Mouse (Mus musculus) kidney, adult 2 months (tissue): ENCODE results near the gene Atxn1. TPM values are rescaled to one million over a fixed set of nuclear protein-coding genes. Genes with fewer than 3 reads are reported as not detected.
A peak's percentile ranks its signal among the peaks of the same experiment; 100 is the strongest.

Source experiments
- DNase-seq: peaks from one replicate; pipeline ENCODE4 v3.0.0; 2021
- H3K27ac ChIP-seq: fragments of 200-500 bp; 2 replicates; pipeline ENCODE4 v1.5.1; 2012; ENCODE audit warnings: low read depth, low read length, control low read depth, inconsistent platforms; ENCODE audit not compliant: insufficient read depth
- H3K27me3 ChIP-seq: fragments of 200-500 bp; replicated peaks from 2 replicates; pipeline ENCODE4 v1.6.1; 2012; ENCODE audit warnings: mild to moderate bottlenecking, moderate library complexity, low read length, inconsistent platforms; ENCODE audit not compliant: control insufficient read depth, insufficient read depth
- H3K36me3 ChIP-seq: fragments of 200-500 bp; 2 replicates; pipeline ENCODE4 v1.6.1; 2012; ENCODE audit warnings: mild to moderate bottlenecking, moderate library complexity, low read length, inconsistent platforms; ENCODE audit not compliant: control insufficient read depth, insufficient read depth
- H3K4me1 ChIP-seq: fragments of 200-500 bp; 2 replicates; pipeline ENCODE4 v1.6.1; 2011; ENCODE audit warnings: low read length; ENCODE audit not compliant: control insufficient read depth, insufficient read depth
- H3K4me3 ChIP-seq: fragments of 200-500 bp; 2 replicates; pipeline ENCODE4 v1.5.1; 2011; ENCODE audit warnings: mild to moderate bottlenecking, low read depth, low read length, control low read depth; ENCODE audit not compliant: insufficient read depth
- CTCF ChIP-seq: fragments of 200-500 bp; conservative IDR thresholded peaks from 2 replicates; pipeline ENCODE4 v1.5.1; 2011; ENCODE audit warnings: low read depth, mild to moderate bottlenecking, control low read depth, low read length, moderate library complexity, mixed read lengths; ENCODE audit not compliant: insufficient read depth, insufficient read length
- POLR2A ChIP-seq: fragments of 200-500 bp; IDR thresholded peaks from one replicate; pipeline ENCODE4 v1.6.1; 2011; ENCODE audit warnings: low read depth, low read length, control low read depth
- WGBS: fragments of 180-500 bp; shearing (Covaris S2); methylation state at CpG from one replicate; pipeline ENCODE4 v1.1.7; 2018; 5-methylcytosine and 5-hydroxymethylcytosine counted together
- polyA plus RNA-seq: library from polyadenylated mRNA; depleted of rRNA; stranded (reverse); fragments of >200 nt; gene quantifications from 2 replicates; pipeline ENCODE4 v1.2.3, GENCODE M21; 2012

The Atxn1 gene
- polyA plus RNA-seq, 1 experiment = 15.0 TPM

DNA sequence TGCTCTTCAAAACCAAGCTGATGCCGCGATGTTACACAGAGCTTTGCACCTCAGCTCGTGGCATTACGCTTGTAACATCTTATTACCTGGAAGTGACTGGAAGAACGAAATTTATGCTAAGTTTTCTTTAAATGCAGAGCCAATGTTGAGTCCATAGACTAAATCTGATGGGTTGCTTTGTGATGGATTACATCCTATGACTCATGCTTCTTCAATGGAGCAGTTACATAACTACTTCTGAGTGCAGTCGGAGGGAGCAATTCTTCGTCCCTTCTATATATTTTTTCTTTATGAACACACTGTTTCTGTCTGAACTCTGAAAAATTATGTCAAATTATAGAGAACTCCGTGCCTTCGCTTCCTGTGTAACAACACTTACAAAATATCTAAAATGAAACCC is 28.1 kb upstream of the Atxn1 start:
- no peaks in the 10 kb centered on the region for H3K27me3 ChIP-seq
- H3K4me3 ChIP-seq = no peak overlapping the region
- no peaks in the 10 kb centered on the region for H3K4me1 ChIP-seq
- no peak overlapping the region for H3K27ac ChIP-seq
- H3K36me3 ChIP-seq = no peaks in the 10 kb centered on the region
- TF ChIP-seq CTCF = no peak
- no peak for TF ChIP-seq POLR2A
- WGBS = 91% methylated on average over 9 of the region's 9 CpGs
- DNase-seq = no peak

DNA sequence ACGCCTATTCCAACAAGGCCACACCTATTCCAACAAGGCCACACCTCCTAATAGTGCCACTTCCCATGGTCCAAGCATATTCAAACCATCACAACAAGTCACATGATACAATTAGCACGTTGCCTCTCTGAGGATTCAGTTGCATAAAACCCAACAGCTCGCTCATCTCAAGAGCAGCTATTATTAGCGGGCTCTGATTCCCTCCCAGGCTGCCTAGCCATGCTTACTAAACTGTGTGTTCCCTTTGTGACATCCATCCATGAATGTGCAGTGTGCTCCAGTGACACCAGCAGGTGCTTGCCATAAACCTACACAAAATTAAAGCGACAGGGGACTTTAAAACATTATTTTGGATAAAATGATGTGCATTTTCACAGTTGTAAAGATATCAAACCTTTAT is 25.7 kb upstream of the Atxn1 start:
- TF ChIP-seq CTCF (no peak), POLR2A (no peak)
- Histone ChIP-seq H3K4me3 (no peak overlapping the region), H3K36me3 (no peaks in the 10 kb centered on the region), H3K27me3 (no peaks in the 10 kb centered on the region), H3K4me1 (no peaks in the 10 kb centered on the region), H3K27ac (no peak overlapping the region)
- WGBS = 76% methylated on average over 5 of the region's 5 CpGs
- DNase-seq = no peak

DNA sequence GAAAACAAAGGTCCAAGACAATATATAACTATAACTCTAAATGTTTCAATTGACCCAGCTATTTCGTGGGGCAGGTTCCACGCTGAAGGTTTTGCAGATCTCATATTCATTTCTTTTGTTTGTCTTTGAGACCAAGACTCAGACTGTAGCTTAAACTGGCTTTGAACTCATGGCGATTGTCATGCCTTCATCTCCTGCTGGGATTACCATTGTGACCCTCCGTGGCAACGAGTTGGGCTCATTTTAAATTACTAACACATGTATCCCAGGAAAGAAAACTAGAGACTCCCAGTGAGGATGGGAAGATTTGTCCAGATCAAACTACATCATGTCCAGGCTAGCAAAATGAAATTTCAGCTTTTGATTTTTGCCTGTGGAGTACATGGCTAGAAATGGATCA is 14.4 kb upstream of the Atxn1 start:
- Histone ChIP-seq H3K4me3 (no peak overlapping the region), H3K27me3 (no peaks in the 10 kb centered on the region), H3K36me3 (no peaks in the 10 kb centered on the region), H3K27ac (no peak overlapping the region), H3K4me1 (no peaks in the 10 kb centered on the region)
- no peak for DNase-seq
- 80% methylated on average over 5 of the region's 5 CpGs for WGBS
- no peak for TF ChIP-seq CTCF
- TF ChIP-seq POLR2A = no peak

DNA sequence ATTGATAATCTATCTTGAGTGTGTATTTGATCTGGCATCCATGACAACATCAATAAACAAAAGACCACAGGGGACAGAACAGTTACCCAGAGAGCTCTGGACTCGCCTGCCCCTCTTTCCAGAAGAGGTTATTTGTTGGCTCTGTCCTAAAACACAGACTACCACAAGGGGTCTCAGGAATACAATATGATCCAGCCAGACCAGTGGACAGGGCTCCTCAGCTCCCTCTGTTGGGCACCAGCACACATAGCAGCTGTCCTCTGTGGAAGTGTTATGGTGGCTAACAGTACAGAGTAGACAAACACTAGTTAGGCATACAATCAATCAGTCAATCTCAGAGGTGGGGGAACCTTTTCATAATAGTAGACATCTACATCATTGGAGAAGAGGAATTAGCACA is 12.1 kb upstream of the Atxn1 start:
- TF ChIP-seq POLR2A (no peak), CTCF (peak; percentile 99; the same call in 1 of the 2 replicates)
- H3K36me3 ChIP-seq = no peaks in the 10 kb centered on the region
- H3K4me1 ChIP-seq = no peaks in the 10 kb centered on the region
- H3K4me3 ChIP-seq = no peak overlapping the region
- H3K27me3 ChIP-seq = no peaks in the 10 kb centered on the region
- H3K27ac ChIP-seq = no peak overlapping the region
- 41% methylated on average over 1 of the region's 1 CpGs for WGBS
- DNase-seq = peak; percentile 73

DNA sequence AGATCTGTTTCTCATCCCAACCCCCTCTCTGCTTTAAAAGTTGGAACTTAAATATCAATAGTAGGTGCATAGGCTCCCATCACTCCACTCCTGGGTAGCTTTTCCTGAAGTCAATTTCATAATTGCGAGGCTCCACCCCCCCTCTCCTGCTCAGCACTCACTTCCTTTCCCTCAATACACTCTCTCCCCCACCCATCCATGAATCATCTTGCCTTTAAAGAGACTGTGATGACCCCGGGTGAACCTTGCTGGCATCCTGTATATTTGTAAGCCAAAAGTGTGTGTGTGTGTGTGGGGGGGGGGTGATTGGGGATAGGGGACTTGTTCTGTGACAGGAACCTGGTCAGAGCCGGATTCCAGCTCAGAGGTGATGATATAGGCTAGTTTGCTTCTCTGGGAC is 9.8 kb upstream of the Atxn1 start:
- H3K4me3 ChIP-seq = no peak overlapping the region
- 0 out of 2 replicates have a peak, but pooled peaks cover 3% of the 10 kb centered on the region for H3K4me1 ChIP-seq
- DNase-seq = peak; percentile 78
- H3K36me3 ChIP-seq = no peaks in the 10 kb centered on the region
- no peak for TF ChIP-seq CTCF
- no peak for TF ChIP-seq POLR2A
- no peaks in the 10 kb centered on the region for H3K27me3 ChIP-seq
- H3K27ac ChIP-seq = no peak overlapping the region
- 61% methylated on average over 3 of the region's 3 CpGs for WGBS

DNA sequence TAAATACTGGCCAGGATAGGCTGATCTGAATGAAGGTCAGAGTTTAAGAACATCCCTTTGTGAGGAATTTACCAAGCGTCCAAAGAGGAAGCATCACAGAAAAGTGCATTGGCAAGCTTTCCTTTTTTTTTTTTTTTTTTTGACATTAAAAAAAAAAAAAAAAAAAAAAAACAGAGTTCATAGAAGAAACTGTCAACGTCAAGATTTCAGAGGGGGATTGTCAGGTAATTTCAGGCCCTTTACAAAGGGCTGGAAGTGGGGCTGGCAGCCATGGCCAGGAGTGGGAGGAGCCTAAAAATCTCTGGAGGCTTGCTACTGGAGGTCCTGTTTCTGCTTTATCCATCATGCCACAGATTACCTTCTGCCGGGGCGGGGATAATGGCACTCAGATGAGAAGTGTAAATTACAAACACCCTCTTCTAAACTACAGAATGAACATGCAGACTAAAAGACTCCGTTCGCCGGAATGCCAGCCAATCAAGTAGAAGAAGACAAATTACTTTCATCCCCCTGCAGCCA is 9.2 kb upstream of the Atxn1 start:
- no peaks in the 10 kb centered on the region for H3K27me3 ChIP-seq
- WGBS = 34% methylated on average over 7 of the region's 7 CpGs
- 0 out of 2 replicates have a peak, but pooled peaks cover 3% of the 10 kb centered on the region for H3K4me1 ChIP-seq
- no peak overlapping the region for H3K4me3 ChIP-seq
- peak overlapping the region; percentile 73; the same call in 1 of the 2 replicates for H3K27ac ChIP-seq
- TF ChIP-seq CTCF (no peak), POLR2A (no peak)
- H3K36me3 ChIP-seq = no peaks in the 10 kb centered on the region
- DNase-seq = peak; percentile 24

DNA sequence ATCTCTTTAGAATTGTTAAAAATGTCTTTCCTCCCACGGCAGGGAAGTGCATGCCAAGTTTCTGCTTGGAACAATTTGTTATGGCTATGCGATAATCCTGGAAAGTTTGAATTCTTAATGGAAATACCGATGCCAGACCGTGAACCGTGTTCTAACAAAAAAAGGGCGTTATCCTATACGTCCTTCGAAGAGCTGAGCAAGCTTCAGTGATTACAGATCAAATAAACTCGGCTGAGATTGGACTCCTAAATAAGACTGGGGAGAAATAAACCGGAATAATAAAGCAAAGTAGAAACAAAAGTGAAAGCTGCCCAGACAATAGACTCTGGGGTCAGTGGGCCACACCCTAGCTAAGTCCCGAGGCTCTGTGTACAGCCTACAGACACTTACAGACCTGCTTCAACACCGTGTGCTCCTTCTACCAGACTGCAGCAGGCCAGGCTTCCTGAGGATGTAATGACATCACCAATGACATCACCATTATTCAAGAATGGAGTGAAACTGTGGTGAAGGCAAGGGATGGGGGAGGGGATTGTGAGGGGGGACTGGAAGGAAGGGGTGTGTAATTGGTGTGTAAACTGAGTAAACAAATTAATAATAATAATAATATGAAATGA is 6.2 kb upstream of the Atxn1 start:
- no peaks in the 10 kb centered on the region for H3K36me3 ChIP-seq
- TF ChIP-seq POLR2A (no peak), CTCF (no peak)
- H3K27me3 ChIP-seq = no peaks in the 10 kb centered on the region
- WGBS = 41% methylated on average over 12 of the region's 12 CpGs
- H3K4me1 ChIP-seq = peaks cover 5% of the 10 kb centered on the region; the same call in 1 of the 2 replicates
- DNase-seq = peak; percentile 65
- H3K4me3 ChIP-seq = no peak overlapping the region
- peak overlapping the region; percentile 67 for H3K27ac ChIP-seq
